11 mouse cellular contexts compared by ENCODE assay signal in genomic region chr3:81735463-81735862, GRCm38 (mm10).
A peak's percentile ranks its signal among the peaks of the same experiment; 100 is the strongest.
DNase-seq lines count a peak whose midpoint lies in the region; ATAC-seq lines count a peak whose summit lies in the region.
"Had no signal": no experiment of that assay in that cellular context is flagged by ENCODE, and none has a peak within 500 bp of the region (broad histone marks: within the 10 kb centered on the region; RNA-seq: fewer than 3 reads in every experiment).

No protein-coding gene starts in this region.

- 0 out of 2 replicates have a peak, but pooled peaks have one; percentile 32 for ATAC-seq in hindbrain, embryonic 13.5 days (ENCODE audit: low FRiP score)
- ATAC-seq in neural tube, embryonic 15.5 days (ENCODE audit: low FRiP score) = peak; percentile 65

- H3K4me2 ChIP-seq in hindbrain, embryonic 13.5 days = no peak overlapping the region
- H3K4me2 ChIP-seq in neural tube, embryonic 15.5 days = no peak overlapping the region
- H3K4me2 ChIP-seq: liver, embryonic 11.5 days had no signal

- no peaks in the 10 kb centered on the region for H3K36me3 ChIP-seq in hindbrain, embryonic 13.5 days
- no peaks in the 10 kb centered on the region for H3K36me3 ChIP-seq in hindbrain, embryonic 10.5 days
- no peaks in the 10 kb centered on the region for H3K36me3 ChIP-seq in neural tube, embryonic 15.5 days

- no peak for DNase-seq in hindbrain, embryonic 10.5 days (ENCODE audit: low spot score)
- peak; percentile 5 to 31 for DNase-seq in cerebellum, postnatal 14 days
- peak; percentile 18 to 65 for DNase-seq in layer of hippocampus, adult 18-20 months (ENCODE audit: low spot score in 2 of 2)
- DNase-seq in adrenal gland, adult 18-20 months (ENCODE audit: low spot score in 2 of 2) = no peak
- DNase-seq in spleen, adult 18-20 months = no peak
- DNase-seq: kidney, postnatal 14 days; thymus, postnatal 4 days had no signal

- WGBS in hindbrain, embryonic 13.5 days = 70% methylated on average over 8 of the region's 8 CpGs
- WGBS in hindbrain, embryonic 10.5 days = 90% methylated on average over 8 of the region's 8 CpGs
- 59% methylated on average over 8 of the region's 8 CpGs for WGBS in neural tube, embryonic 15.5 days

- no peak overlapping the region for H3K4me3 ChIP-seq in hindbrain, embryonic 13.5 days
- H3K4me3 ChIP-seq in hindbrain, embryonic 10.5 days = no peak overlapping the region
- no peak overlapping the region for H3K4me3 ChIP-seq in neural tube, embryonic 15.5 days (replicated peaks)

- no peaks in the 10 kb centered on the region for H3K9me3 ChIP-seq in hindbrain, embryonic 13.5 days
- H3K9me3 ChIP-seq in hindbrain, embryonic 10.5 days = no peaks in the 10 kb centered on the region
- H3K9me3 ChIP-seq in neural tube, embryonic 15.5 days (replicated peaks) = no peaks in the 10 kb centered on the region

- no peak overlapping the region for H3K9ac ChIP-seq in hindbrain, embryonic 13.5 days
- H3K9ac ChIP-seq in neural tube, embryonic 15.5 days (replicated peaks) = no peak overlapping the region

- H3K4me1 ChIP-seq in hindbrain, embryonic 13.5 days (replicated peaks) = no peaks in the 10 kb centered on the region
- H3K4me1 ChIP-seq in hindbrain, embryonic 10.5 days (replicated peaks) = no peaks in the 10 kb centered on the region
- no peaks in the 10 kb centered on the region for H3K4me1 ChIP-seq in neural tube, embryonic 15.5 days

- H3K27ac ChIP-seq in hindbrain, embryonic 13.5 days = no peak overlapping the region
- H3K27ac ChIP-seq in hindbrain, embryonic 10.5 days = no peak overlapping the region
- H3K27ac ChIP-seq in neural tube, embryonic 15.5 days (replicated peaks) = no peak overlapping the region
- H3K27ac ChIP-seq: macrophage had no signal

- no peaks in the 10 kb centered on the region for H3K27me3 ChIP-seq in hindbrain, embryonic 13.5 days
- H3K27me3 ChIP-seq in hindbrain, embryonic 10.5 days (ENCODE audit: insufficient read depth, poor library complexity, severe bottlenecking) = no peaks in the 10 kb centered on the region
- H3K27me3 ChIP-seq in neural tube, embryonic 15.5 days (replicated peaks) = no peaks in the 10 kb centered on the region

Comparison
In these comparisons a context has a peak if more than half of its experiments do, and no peak if none do; other contexts are left out.
1. DNase-seq: peak in cerebellum, postnatal 14 days (2 of 2) and layer of hippocampus, adult 18-20 months (2 of 2); none in hindbrain, embryonic 10.5 days (single experiment), adrenal gland, adult 18-20 months (0 of 2) and spleen, adult 18-20 months (0 of 2).